Mouse (Mus musculus): ENCODE measurements at regions not wholly inside any gene's neighbourhood (a gene's known extent, or its start where the extent isn't known, plus 50 kb on each side); places are given as distances from the start of the nearest gene placed in this dataset.

GRCm38 (mm10) chr2:94772801-94773200 is 334.9 kb upstream of the Api5 start:
- Histone ChIP-seq H3K36me3 (ENCODE audit: control insufficient read depth, insufficient read depth, low read length) (no peaks in the 10 kb centered on the region), H3K9me3 (ENCODE audit: control insufficient read depth, low read length) (no peaks in the 10 kb centered on the region), H3K4me2 (ENCODE audit: low read depth, low read length) (no peak overlapping the region), H3K4me1 (ENCODE audit: control insufficient read depth, insufficient read depth, low read length) (no peaks in the 10 kb centered on the region), H3K9ac (ENCODE audit: low read depth, low read length) (no peak overlapping the region), H3K27me3 (replicated peaks; ENCODE audit: control insufficient read depth, insufficient read depth, low read length) (no peaks in the 10 kb centered on the region), H3K27ac (ENCODE audit: low read length) (no peak overlapping the region), H3K4me3 (ENCODE audit: low read length) (no peak overlapping the region)
- peak; percentile 28; the same call in 1 of the 2 replicates for ATAC-seq
- 39% methylated on average over 3 of the region's 3 CpGs for WGBS

GRCm38 (mm10) chr2:94772268-94772667 is 334.3 kb upstream of the Api5 start:
- no peaks in the 10 kb centered on the region for H3K36me3 ChIP-seq (ENCODE audit: control insufficient read depth, insufficient read depth, low read length)
- H3K4me3 ChIP-seq (ENCODE audit: low read length) = no peak overlapping the region
- H3K27me3 ChIP-seq (replicated peaks; ENCODE audit: control insufficient read depth, insufficient read depth, low read length) = no peaks in the 10 kb centered on the region
- H3K9ac ChIP-seq (ENCODE audit: low read depth, low read length) = no peak overlapping the region
- no peak for ATAC-seq
- H3K27ac ChIP-seq (ENCODE audit: low read length) = no peak overlapping the region
- H3K4me2 ChIP-seq (ENCODE audit: low read depth, low read length) = no peak overlapping the region
- H3K4me1 ChIP-seq (ENCODE audit: control insufficient read depth, insufficient read depth, low read length) = no peaks in the 10 kb centered on the region
- WGBS = 47% methylated on average over 4 of the region's 4 CpGs
- H3K9me3 ChIP-seq (ENCODE audit: control insufficient read depth, low read length) = no peaks in the 10 kb centered on the region

- H3K4me3 ChIP-seq (ENCODE audit: low read length) = no peak overlapping the region
- no peak for ATAC-seq
- no peaks in the 10 kb centered on the region for H3K9me3 ChIP-seq (ENCODE audit: control insufficient read depth, low read length)
- H3K4me1 ChIP-seq (ENCODE audit: control insufficient read depth, insufficient read depth, low read length) = no peaks in the 10 kb centered on the region
- no peaks in the 10 kb centered on the region for H3K36me3 ChIP-seq (ENCODE audit: control insufficient read depth, insufficient read depth, low read length)
- 95% methylated on average over 2 of the region's 2 CpGs for WGBS
- H3K9ac ChIP-seq (ENCODE audit: low read depth, low read length) = no peak overlapping the region
- H3K27ac ChIP-seq (ENCODE audit: low read length) = no peak overlapping the region
- no peaks in the 10 kb centered on the region for H3K27me3 ChIP-seq (replicated peaks; ENCODE audit: control insufficient read depth, insufficient read depth, low read length)
- no peak overlapping the region for H3K4me2 ChIP-seq (ENCODE audit: low read depth, low read length)
Measured at GRCm38 (mm10) chr2:94766524-94766923, 328.6 kb upstream of the Api5 start.

- Histone ChIP-seq H3K9ac (ENCODE audit: low read depth, low read length) (no peak overlapping the region), H3K4me2 (ENCODE audit: low read depth, low read length) (no peak overlapping the region), H3K9me3 (ENCODE audit: control insufficient read depth, low read length) (no peaks in the 10 kb centered on the region), H3K4me3 (ENCODE audit: low read length) (no peak overlapping the region), H3K4me1 (ENCODE audit: control insufficient read depth, insufficient read depth, low read length) (no peaks in the 10 kb centered on the region), H3K36me3 (ENCODE audit: control insufficient read depth, insufficient read depth, low read length) (no peaks in the 10 kb centered on the region), H3K27me3 (replicated peaks; ENCODE audit: control insufficient read depth, insufficient read depth, low read length) (no peaks in the 10 kb centered on the region), H3K27ac (ENCODE audit: low read length) (no peak overlapping the region)
- WGBS = 41% methylated on average over 8 of the region's 8 CpGs
- ATAC-seq = no peak
Measured at GRCm38 (mm10) chr2:94764852-94765435, 327.0 kb upstream of the Api5 start.

GRCm38 (mm10) chr2:94764451-94764850 is 326.5 kb upstream of the Api5 start:
- no peak for ATAC-seq
- H3K4me3 ChIP-seq (ENCODE audit: low read length) = no peak overlapping the region
- no peaks in the 10 kb centered on the region for H3K27me3 ChIP-seq (replicated peaks; ENCODE audit: control insufficient read depth, insufficient read depth, low read length)
- WGBS = 27% methylated on average over 3 of the region's 3 CpGs
- no peak overlapping the region for H3K4me2 ChIP-seq (ENCODE audit: low read depth, low read length)
- H3K4me1 ChIP-seq (ENCODE audit: control insufficient read depth, insufficient read depth, low read length) = no peaks in the 10 kb centered on the region
- H3K9ac ChIP-seq (ENCODE audit: low read depth, low read length) = no peak overlapping the region
- H3K36me3 ChIP-seq (ENCODE audit: control insufficient read depth, insufficient read depth, low read length) = no peaks in the 10 kb centered on the region
- H3K27ac ChIP-seq (ENCODE audit: low read length) = no peak overlapping the region
- no peaks in the 10 kb centered on the region for H3K9me3 ChIP-seq (ENCODE audit: control insufficient read depth, low read length)

GRCm38 (mm10) chr2:94748161-94748711 is 310.3 kb upstream of the Api5 start:
- ATAC-seq = no peak
- WGBS = 87% methylated on average over 3 of the region's 3 CpGs

GRCm38 (mm10) chr2:94729791-94730190 is 291.9 kb upstream of the Api5 start:
- Histone ChIP-seq H3K4me2 (ENCODE audit: low read depth, low read length) (no peak overlapping the region), H3K27ac (ENCODE audit: low read length) (no peak overlapping the region), H3K27me3 (replicated peaks; ENCODE audit: control insufficient read depth, insufficient read depth, low read length) (no peaks in the 10 kb centered on the region), H3K4me1 (ENCODE audit: control insufficient read depth, insufficient read depth, low read length) (no peaks in the 10 kb centered on the region), H3K4me3 (ENCODE audit: low read length) (no peak overlapping the region), H3K36me3 (ENCODE audit: control insufficient read depth, insufficient read depth, low read length) (no peaks in the 10 kb centered on the region), H3K9me3 (ENCODE audit: control insufficient read depth, low read length) (no peaks in the 10 kb centered on the region), H3K9ac (ENCODE audit: low read depth, low read length) (no peak overlapping the region)
- WGBS = 77% methylated on average over 5 of the region's 5 CpGs
- no peak for ATAC-seq

More at GRCm38 (mm10) chr2:94748161-94748711, 310.3 kb upstream of the Api5 start:
- Histone ChIP-seq H3K9me3 (ENCODE audit: control insufficient read depth, low read length) (no peaks in the 10 kb centered on the region), H3K4me3 (ENCODE audit: low read length) (no peak overlapping the region), H3K27me3 (replicated peaks; ENCODE audit: control insufficient read depth, insufficient read depth, low read length) (no peaks in the 10 kb centered on the region), H3K4me1 (ENCODE audit: control insufficient read depth, insufficient read depth, low read length) (no peaks in the 10 kb centered on the region), H3K4me2 (ENCODE audit: low read depth, low read length) (no peak overlapping the region), H3K27ac (ENCODE audit: low read length) (no peak overlapping the region), H3K36me3 (ENCODE audit: control insufficient read depth, insufficient read depth, low read length) (no peaks in the 10 kb centered on the region), H3K9ac (ENCODE audit: low read depth, low read length) (no peak overlapping the region)

- Histone ChIP-seq H3K36me3 (ENCODE audit: control insufficient read depth, insufficient read depth, low read length) (no peaks in the 10 kb centered on the region), H3K4me3 (ENCODE audit: low read length) (no peak overlapping the region), H3K9me3 (ENCODE audit: control insufficient read depth, low read length) (no peaks in the 10 kb centered on the region), H3K9ac (ENCODE audit: low read depth, low read length) (no peak overlapping the region), H3K27me3 (replicated peaks; ENCODE audit: control insufficient read depth, insufficient read depth, low read length) (no peaks in the 10 kb centered on the region), H3K4me2 (ENCODE audit: low read depth, low read length) (no peak overlapping the region), H3K4me1 (ENCODE audit: control insufficient read depth, insufficient read depth, low read length) (no peaks in the 10 kb centered on the region), H3K27ac (ENCODE audit: low read length) (no peak overlapping the region)
- 47% methylated on average over 1 of the region's 1 CpGs for WGBS
- ATAC-seq = no peak
Measured at GRCm38 (mm10) chr2:94699383-94699782, 261.4 kb upstream of the Api5 start.

- no peak for ATAC-seq
- no peak overlapping the region for H3K27ac ChIP-seq (ENCODE audit: low read length)
- no peaks in the 10 kb centered on the region for H3K27me3 ChIP-seq (replicated peaks; ENCODE audit: control insufficient read depth, insufficient read depth, low read length)
- WGBS = 78% methylated on average over 3 of the region's 3 CpGs
- H3K4me3 ChIP-seq (ENCODE audit: low read length) = no peak overlapping the region
- H3K9ac ChIP-seq (ENCODE audit: low read depth, low read length) = no peak overlapping the region
- H3K4me1 ChIP-seq (ENCODE audit: control insufficient read depth, insufficient read depth, low read length) = no peaks in the 10 kb centered on the region
- no peak overlapping the region for H3K4me2 ChIP-seq (ENCODE audit: low read depth, low read length)
- no peaks in the 10 kb centered on the region for H3K9me3 ChIP-seq (ENCODE audit: control insufficient read depth, low read length)
- no peaks in the 10 kb centered on the region for H3K36me3 ChIP-seq (ENCODE audit: control insufficient read depth, insufficient read depth, low read length)
Measured at GRCm38 (mm10) chr2:94695212-94695611, 257.3 kb upstream of the Api5 start.

GRCm38 (mm10) chr2:94690560-94690959 is 252.6 kb upstream of the Api5 start:
- H3K9me3 ChIP-seq (ENCODE audit: control insufficient read depth, low read length) = no peaks in the 10 kb centered on the region
- no peak overlapping the region for H3K4me3 ChIP-seq (ENCODE audit: low read length)
- ATAC-seq = no peak
- H3K4me2 ChIP-seq (ENCODE audit: low read depth, low read length) = no peak overlapping the region
- H3K27ac ChIP-seq (ENCODE audit: low read length) = no peak overlapping the region
- no peaks in the 10 kb centered on the region for H3K4me1 ChIP-seq (ENCODE audit: control insufficient read depth, insufficient read depth, low read length)
- H3K36me3 ChIP-seq (ENCODE audit: control insufficient read depth, insufficient read depth, low read length) = no peaks in the 10 kb centered on the region
- no peaks in the 10 kb centered on the region for H3K27me3 ChIP-seq (replicated peaks; ENCODE audit: control insufficient read depth, insufficient read depth, low read length)
- WGBS = 43% methylated on average over 4 of the region's 4 CpGs
- no peak overlapping the region for H3K9ac ChIP-seq (ENCODE audit: low read depth, low read length)

Measured in intestine, embryonic 16.5 days (tissue).